ENCODE assay signal across 8 mouse cellular contexts in the genomic region with DNA sequence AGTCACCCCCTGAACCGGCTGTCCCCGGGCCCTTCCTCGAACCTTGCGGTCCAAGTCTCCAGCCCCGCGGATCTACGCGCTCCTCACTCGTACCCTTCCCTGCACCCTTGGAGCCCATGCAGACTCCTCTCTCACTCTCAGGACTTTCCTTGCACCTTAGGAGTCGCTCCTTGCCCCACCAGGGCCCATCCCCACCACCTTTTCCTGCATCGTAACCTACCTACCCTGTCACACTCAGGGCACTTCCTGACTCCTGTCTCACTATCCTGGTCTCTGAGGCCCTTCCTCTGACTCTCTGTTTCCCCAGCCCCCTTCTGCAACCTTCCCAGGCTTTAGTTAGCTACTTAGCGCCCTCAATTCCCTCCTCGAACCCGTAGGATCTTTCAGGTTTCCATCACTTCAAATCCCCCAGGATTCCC. TPM values are rescaled to one million over a fixed set of nuclear protein-coding genes. Genes with fewer than 3 reads are reported as not detected.
DNase-seq lines count a peak whose midpoint lies in the region; ATAC-seq and TF ChIP-seq lines count a peak whose summit lies in the region.

No protein-coding gene starts in this region.

- H3K9ac ChIP-seq in heart, embryonic 15.5 days, result peak overlapping the region; percentile 76
- H3K9ac ChIP-seq in forebrain, embryonic 15.5 days (replicated peaks), result peak overlapping the region; percentile 89

- TF ChIP-seq CTCF in G1E (IDR thresholded peaks at IDR 0.05; ENCODE audit: low read depth, low read length), result no peak

- peak overlapping the region; percentile 80 for H3K4me2 ChIP-seq in heart, embryonic 15.5 days
- H3K4me2 ChIP-seq in forebrain, embryonic 15.5 days (replicated peaks), result peak overlapping the region; percentile 82

- peaks cover 9% of the 10 kb centered on the region; the same call in 1 of the 2 replicates for H3K36me3 ChIP-seq in heart, embryonic 15.5 days
- H3K36me3 ChIP-seq in G1E (replicated peaks) (peaks cover 36% of the 10 kb centered on the region), macrophage (ENCODE audit: inconsistent target) (peaks cover 8% of the 10 kb centered on the region; the same call in 1 of the 2 replicates)
- no peaks in the 10 kb centered on the region for H3K36me3 ChIP-seq in forebrain, embryonic 15.5 days

- intact Hi-C loops in heart, postnatal 14 days (cut with DNase I), result loop anchor here (2.0 kb wide), 1 partner anchor 48 kb away; a partner anchor contains a TSS

- H3K27ac ChIP-seq in heart, embryonic 15.5 days, result peak overlapping the region; percentile 89
- H3K27ac ChIP-seq in forebrain, embryonic 15.5 days (replicated peaks), result peak overlapping the region; percentile 94
- H3K27ac ChIP-seq in macrophage, result peak overlapping the region; percentile 90

- peak; percentile 4 for ATAC-seq in heart, embryonic 15.5 days (replicated peaks; ENCODE audit: insufficient number of reproducible peaks, insufficient read depth, low FRiP score, low read depth)
- ATAC-seq in G1E (ENCODE audit: extremely low read depth, insufficient number of reproducible peaks, low FRiP score, poor library complexity, severe bottlenecking), result no peak
- peak; percentile 49; the same call in 1 of the 2 replicates for ATAC-seq in forebrain, embryonic 15.5 days (replicated peaks)

- H3K4me3 ChIP-seq in heart, embryonic 15.5 days, result peak overlapping the region; percentile 68
- H3K4me3 ChIP-seq in G1E (ENCODE audit: low read depth, low read length) (peak overlapping the region; percentile 80), macrophage (ENCODE audit: inconsistent target) (peak overlapping the region; percentile 95)
- H3K4me3 ChIP-seq in forebrain, embryonic 15.5 days, result peak overlapping the region; percentile 74

- no peaks in the 10 kb centered on the region for H3K27me3 ChIP-seq in heart, embryonic 15.5 days
- H3K27me3 ChIP-seq in G1E (ENCODE audit: insufficient read depth, low read length), result no peaks in the 10 kb centered on the region
- H3K27me3 ChIP-seq in forebrain, embryonic 15.5 days, result no peaks in the 10 kb centered on the region

- no peaks in the 10 kb centered on the region for H3K9me3 ChIP-seq in heart, embryonic 15.5 days (replicated peaks)
- no peaks in the 10 kb centered on the region for H3K9me3 ChIP-seq in G1E (replicated peaks)
- H3K9me3 ChIP-seq in forebrain, embryonic 15.5 days, result no peaks in the 10 kb centered on the region

- no peak for DNase-seq in heart, postnatal 14 days
- DNase-seq in G1E (ENCODE audit: low spot score), result no peak
- DNase-seq in cerebellum, adult 11-12 months, result no peak
- DNase-seq in cerebellum, postnatal 36 days, result no peak
- no peak for DNase-seq in urinary bladder, adult 18-20 months (ENCODE audit: low spot score in 2 of 2)

- H3K4me1 ChIP-seq in heart, embryonic 15.5 days (replicated peaks), result peaks cover 28% of the 10 kb centered on the region
- H3K4me1 ChIP-seq in G1E (ENCODE audit: insufficient read depth, low read depth, low read length), result peaks cover 57% of the 10 kb centered on the region
- peaks cover 36% of the 10 kb centered on the region for H3K4me1 ChIP-seq in forebrain, embryonic 15.5 days

- no peaks in the 10 kb centered on the region for H3K79me2 ChIP-seq in macrophage (ENCODE audit: inconsistent target)

- under 1% methylated on average over 14 of the region's 14 CpGs for WGBS in heart, embryonic 15.5 days
- under 1% methylated on average over 14 of the region's 14 CpGs for WGBS in forebrain, embryonic 15.5 days
- under 1% methylated on average over 14 of the region's 14 CpGs for WGBS in macrophage (ENCODE audit: missing documents)

RNA-seq across cellular contexts. Expression of a gene that starts 0.4 kb away (rescaled TPM):
- 47.8 and 59.4 TPM in 2 replicates for polyA plus RNA-seq in heart, embryonic 15.5 days (2015; fragmentation: Nextera tagmentation; extraction: Ambion mirVana)
- total RNA-seq in heart, postnatal 14 days (2021), result 10 to 100 TPM; 30.5 to 31.9 TPM
- total RNA-seq in G1E (2014; fragmentation: Nextera tagmentation) (79.7 and 108 TPM in 2 replicates), G1E (2017) (34.8 and 39.0 TPM in 2 replicates)
- polyA plus RNA-seq in G1E (2012) (232 and 325 TPM in 2 replicates), macrophage (2018) (13.0 to 41.3 TPM (median 19.4 TPM) in 3 replicates)
- 64.3 and 70.6 TPM in 2 replicates for polyA plus RNA-seq in forebrain, embryonic 15.5 days (2015; fragmentation: Nextera tagmentation; extraction: Ambion mirVana)
- total RNA-seq in macrophage (2018; cell fraction: chromatin; rRNA removed), result 100 to 1,000 TPM in 13 of 26 experiments, 10 to 100 TPM in 13; 21.0 to 341 (median 99.0) TPM
- 10 to 100 TPM in 17 of 26 experiments, 1 to 10 TPM in 9; 4.0 to 32.9 (median 13.8) TPM for total RNA-seq in macrophage (2018; cell fraction: cytosol; rRNA removed)
- total RNA-seq in macrophage (2018; cell fraction: nucleus; rRNA removed), result 100 to 1,000 TPM in 9 of 26 experiments, 10 to 100 TPM in 17; 12.0 to 234 (median 64.6) TPM

RNA-seq across cellular contexts. Expression of a gene that starts 12.6 kb away (rescaled TPM):
- 34.9 and 35.6 TPM in 2 replicates for polyA plus RNA-seq in heart, embryonic 15.5 days (2015; fragmentation: Nextera tagmentation; extraction: Ambion mirVana)
- 1 to 10 TPM; 5.2 to 7.0 TPM for total RNA-seq in heart, postnatal 14 days (2021)
- 4.2 and 5.3 TPM in 2 replicates for total RNA-seq in G1E (2014; fragmentation: Nextera tagmentation)
- total RNA-seq in G1E (2017), result 1.0 and 2.0 TPM in 2 replicates
- polyA plus RNA-seq in G1E (2012), result 7.8 and 8.0 TPM in 2 replicates
- polyA plus RNA-seq in forebrain, embryonic 15.5 days (2015; fragmentation: Nextera tagmentation; extraction: Ambion mirVana), result 13.7 and 14.1 TPM in 2 replicates
- 10 to 100 TPM in 1 of 26 experiments, not detected in 25; 13.7 TPM for total RNA-seq in macrophage (2018; cell fraction: chromatin; rRNA removed)
- under 1 TPM in 4 of 26 experiments, not detected in 22; 0.49 to 0.71 (median 0.61) TPM for total RNA-seq in macrophage (2018; cell fraction: cytosol; rRNA removed)
- total RNA-seq in macrophage (2018; cell fraction: nucleus; rRNA removed), result not detected
- polyA plus RNA-seq in macrophage (2018), result 1.3 TPM in 1 of 3 replicates, not detected in the others

RNA-seq across cellular contexts. Expression of a gene that starts 15.3 kb away (rescaled TPM):
- 0.11 TPM in 1 of 2 replicates, not detected in the other for polyA plus RNA-seq in heart, embryonic 15.5 days (2015; fragmentation: Nextera tagmentation; extraction: Ambion mirVana)
- total RNA-seq in heart, postnatal 14 days (2021), result not detected
- total RNA-seq in G1E (2014; fragmentation: Nextera tagmentation), result 1.1 and 1.7 TPM in 2 replicates
- total RNA-seq in G1E (2017), result 1.2 and 1.7 TPM in 2 replicates
- 0.11 and 0.21 TPM in 2 replicates for polyA plus RNA-seq in G1E (2012)
- 0.08 and 0.24 TPM in 2 replicates for polyA plus RNA-seq in forebrain, embryonic 15.5 days (2015; fragmentation: Nextera tagmentation; extraction: Ambion mirVana)
- 10 to 100 TPM in 7 of 26 experiments, 1 to 10 TPM in 14, under 1 TPM in 4, not detected in 1; 0.21 to 40.6 (median 5.0) TPM for total RNA-seq in macrophage (2018; cell fraction: chromatin; rRNA removed)
- 1 to 10 TPM in 13 of 26 experiments, under 1 TPM in 13; 0.34 to 3.4 (median 0.98) TPM for total RNA-seq in macrophage (2018; cell fraction: cytosol; rRNA removed)
- 10 to 100 TPM in 5 of 26 experiments, 1 to 10 TPM in 15, under 1 TPM in 5, not detected in 1; 0.35 to 27.4 (median 2.0) TPM for total RNA-seq in macrophage (2018; cell fraction: nucleus; rRNA removed)
- 1.2 to 4.1 TPM (median 2.5 TPM) in 3 replicates for polyA plus RNA-seq in macrophage (2018)

RNA-seq across cellular contexts. Expression of a gene that starts 30.8 kb away (rescaled TPM):
- not detected in 2 replicates for polyA plus RNA-seq in heart, embryonic 15.5 days (2015; fragmentation: Nextera tagmentation; extraction: Ambion mirVana)
- total RNA-seq in heart, postnatal 14 days (2021), result not detected
- not detected in 2 replicates for total RNA-seq in G1E (2014; fragmentation: Nextera tagmentation)
- 0.05 and 0.06 TPM in 2 replicates for total RNA-seq in G1E (2017)
- polyA plus RNA-seq in G1E (2012), result not detected in 2 replicates
- not detected in 2 replicates for polyA plus RNA-seq in forebrain, embryonic 15.5 days (2015; fragmentation: Nextera tagmentation; extraction: Ambion mirVana)
- total RNA-seq in macrophage (2018; cell fraction: chromatin; rRNA removed), result not detected
- not detected for total RNA-seq in macrophage (2018; cell fraction: cytosol; rRNA removed)
- total RNA-seq in macrophage (2018; cell fraction: nucleus; rRNA removed), result not detected
- polyA plus RNA-seq in macrophage (2018), result not detected in 3 replicates

RNA-seq across cellular contexts. Expression of a gene that starts 42.3 kb away (rescaled TPM):
- 0.06 TPM in 1 of 2 replicates, not detected in the other for polyA plus RNA-seq in heart, embryonic 15.5 days (2015; fragmentation: Nextera tagmentation; extraction: Ambion mirVana)
- under 1 TPM in 1 of 2 experiments, not detected in 1; 0.12 TPM for total RNA-seq in heart, postnatal 14 days (2021)
- total RNA-seq in G1E (2014; fragmentation: Nextera tagmentation) (not detected in 2 replicates), G1E (2017) (not detected in 2 replicates)
- polyA plus RNA-seq in G1E (2012) (0.13 and 0.15 TPM in 2 replicates), macrophage (2018) (not detected in 3 replicates)
- 0.56 and 1.2 TPM in 2 replicates for polyA plus RNA-seq in forebrain, embryonic 15.5 days (2015; fragmentation: Nextera tagmentation; extraction: Ambion mirVana)
- not detected for total RNA-seq in macrophage (2018; cell fraction: chromatin; rRNA removed)
- not detected for total RNA-seq in macrophage (2018; cell fraction: cytosol; rRNA removed)
- not detected for total RNA-seq in macrophage (2018; cell fraction: nucleus; rRNA removed)
